8 mouse cellular contexts compared by ENCODE assay signal in genomic region chr13:46727837-46728268, GRCm38 (mm10). TPM values are rescaled to one million over a fixed set of nuclear protein-coding genes. Genes with fewer than 3 reads are reported as not detected.
DNase-seq lines count a peak whose midpoint lies in the region; ATAC-seq and TF ChIP-seq lines count a peak whose summit lies in the region.

Nup153 (minus strand) TSS chr13:46727940.

- no peak for TF ChIP-seq CTCF in cortical plate, adult 2 months (IDR thresholded peaks at IDR 0.05; ENCODE audit: extremely low read depth, insufficient read depth, low read length)

- peak; percentile 99 for DNase-seq in gastrocnemius, adult 8-10 months (ENCODE audit: low spot score in 2 of 2)
- DNase-seq in hindlimb bud, embryonic 11.5 days (ENCODE audit: extremely low spot score, low read depth, low spot score) = peak; percentile 99
- DNase-seq in left cerebral cortex, adult 8-10 months (ENCODE audit: low spot score in 2 of 2) = peak; percentile 98 to 100
- DNase-seq in right cerebral cortex, postnatal 10 days (ENCODE audit: low spot score in 2 of 2) = peak; percentile 99 to 100
- DNase-seq in urinary bladder, postnatal 25 days (ENCODE audit: low spot score) = peak; percentile 100

- peak within 1 kb of the TSS; percentile 24 for H3K4me3 ChIP-seq in cortical plate, adult 2 months (ENCODE audit: insufficient read depth, low read length)
- peak within 1 kb of the TSS; percentile 96 for H3K4me3 ChIP-seq in megakaryocyte, embryonic 14.5 days (replicated peaks)

- H3K27me3 ChIP-seq in megakaryocyte, embryonic 14.5 days (replicated peaks) = no peaks in the 10 kb centered on the region

- peak within 1 kb of the TSS; percentile 58 for H3K27ac ChIP-seq in cortical plate, adult 2 months (ENCODE audit: insufficient read depth, low read length)

- H3K9me3 ChIP-seq in megakaryocyte, embryonic 14.5 days = no peaks in the 10 kb centered on the region

- peaks cover 3% of the 10 kb centered on the region; the same call in 1 of the 2 replicates for H3K4me1 ChIP-seq in cortical plate, adult 2 months (ENCODE audit: control insufficient read depth, insufficient read depth, low read length)
- H3K4me1 ChIP-seq in megakaryocyte, embryonic 14.5 days = peaks cover 35% of the 10 kb centered on the region

- H3K36me3 ChIP-seq in megakaryocyte, embryonic 14.5 days (replicated peaks; ENCODE audit: low read length) = no peaks in the 10 kb centered on the region

- TF ChIP-seq POLR2A in cortical plate, adult 2 months (IDR thresholded peaks at IDR 0.05; ENCODE audit: extremely low read depth, insufficient read depth, low read length) = peak; percentile 95

- ATAC-seq in activated CD4-positive, CD25-positive, alpha-beta regulatory T cell, adult 4 months = peak; percentile 77

RNA-seq across cellular contexts. Expression of gene Nup153, which starts in this region (rescaled TPM):
- 10 to 100 TPM; 49.3 to 55.8 TPM for polyA plus RNA-seq in activated CD4-positive, CD25-positive, alpha-beta regulatory T cell, adult 4 months (2017; shearing (Covaris generic))
- 28.4 and 31.9 TPM in 2 replicates for polyA plus RNA-seq in cortical plate, adult 2 months (2012; rRNA removed)
- 10 to 100 TPM; 35.3 to 47.4 (median 37.5) TPM for total RNA-seq in gastrocnemius, adult 8-10 months (2022)
- total RNA-seq in left cerebral cortex, adult 8-10 months (2022) = 10 to 100 TPM; 47.2 to 54.8 (median 50.0) TPM
- polyA plus RNA-seq in megakaryocyte, embryonic 14.5 days (2012; ENCODE audit: insufficient read depth, low replicate concordance) = 0.53 and 2.4 TPM in 2 replicates

Comparison
In these comparisons a context has a peak if more than half of its experiments do, and no peak if none do; other contexts are left out.
1. Peak in every context shown above with its lines: DNase-seq, ATAC-seq, H3K4me3 ChIP-seq and H3K27ac ChIP-seq.